Mouse (Mus musculus): Measurements from ENCODE around the gene Haus5.

The Haus5 gene

DNA sequence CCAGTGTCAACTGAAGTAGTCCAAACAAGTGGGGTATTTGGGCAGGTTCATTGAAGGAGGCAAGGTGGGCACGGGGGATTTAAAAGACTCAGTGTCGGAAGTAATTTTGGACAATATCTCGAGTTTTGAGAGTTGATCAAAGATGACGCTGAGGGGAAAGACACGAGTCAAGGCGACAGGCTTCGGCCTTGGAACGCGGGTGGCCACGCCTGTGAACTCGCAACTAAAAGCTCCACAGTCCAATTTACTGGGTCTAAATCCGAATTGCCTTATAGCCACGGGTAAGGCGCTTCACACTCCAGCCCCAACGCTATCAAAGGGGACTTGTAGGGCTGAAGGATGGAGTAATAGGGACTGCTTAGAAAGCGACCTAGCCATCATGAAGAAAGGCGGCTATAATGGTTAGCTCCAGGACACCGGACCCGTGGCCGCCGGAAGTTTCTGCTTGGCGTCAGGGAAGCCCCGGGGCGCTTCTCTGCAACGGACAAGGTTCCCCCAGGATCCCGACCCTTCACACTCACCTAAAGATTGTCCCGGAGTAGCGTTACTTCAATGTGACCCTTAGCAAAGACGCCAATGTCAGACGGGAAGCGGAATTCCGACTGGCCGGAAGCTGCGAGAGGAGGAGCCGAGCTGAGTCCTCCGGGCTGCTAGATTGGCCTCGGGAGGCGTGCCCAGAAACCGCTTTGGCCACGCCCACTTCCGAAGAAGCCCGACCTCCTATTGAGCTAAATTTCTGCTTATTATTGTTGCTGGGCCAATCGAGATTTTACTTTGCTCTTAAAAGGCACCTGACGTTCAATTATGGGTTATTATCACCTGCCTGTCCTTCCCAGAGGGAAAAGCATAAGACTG lies 39.0 kb downstream of the Haus5 start, which contains the start of gene Cox6b1:
Cox6b1 (minus strand) TSS at position 622 of the 855 bp plus-strand sequence.
- DNase-seq (ENCODE audit: low spot score in 2 of 2) = peak; percentile 72 to 86

DNA sequence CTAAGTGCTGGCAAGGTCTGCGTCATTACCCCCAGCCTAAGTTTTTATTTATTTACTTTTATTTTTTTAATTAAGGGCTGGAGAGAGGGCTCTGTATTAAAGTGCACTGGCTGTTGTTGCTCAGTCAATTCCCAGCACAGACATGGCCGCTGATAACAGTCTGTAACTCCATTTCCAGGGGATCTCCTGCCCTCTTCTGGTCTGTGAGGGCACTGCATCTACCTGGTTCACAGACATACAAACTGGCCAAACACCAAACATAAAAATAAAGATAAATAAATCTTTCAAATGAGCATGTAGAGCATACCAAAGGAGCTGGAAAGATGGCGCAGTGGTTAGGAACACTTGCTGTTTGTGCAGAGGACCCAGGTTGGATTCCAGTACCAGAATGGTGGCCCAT lies 45.6 kb downstream of the Haus5 start:
- DNase-seq (ENCODE audit: low spot score in 2 of 2) = no peak

DNA sequence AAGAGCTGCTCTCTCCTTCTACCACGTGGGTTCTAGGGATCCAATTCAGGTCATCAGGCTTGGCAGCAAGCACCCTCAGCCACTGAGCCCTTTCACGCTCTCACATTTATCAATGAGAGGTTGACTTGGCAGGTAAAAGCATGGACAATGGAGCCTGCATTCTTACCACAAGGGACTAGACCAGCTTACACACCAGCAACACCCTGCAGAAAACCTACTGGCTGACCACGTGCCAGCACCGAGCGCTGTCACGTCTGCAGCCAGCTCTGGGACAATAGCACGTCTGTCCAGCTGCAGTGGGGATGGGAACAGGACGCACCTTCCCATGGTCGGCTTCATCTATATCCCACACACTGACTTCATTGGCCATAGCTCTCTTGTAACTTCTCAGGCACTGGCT lies 46.1 kb downstream of the Haus5 start:
- no peak for DNase-seq (ENCODE audit: low spot score in 2 of 2)

DNA sequence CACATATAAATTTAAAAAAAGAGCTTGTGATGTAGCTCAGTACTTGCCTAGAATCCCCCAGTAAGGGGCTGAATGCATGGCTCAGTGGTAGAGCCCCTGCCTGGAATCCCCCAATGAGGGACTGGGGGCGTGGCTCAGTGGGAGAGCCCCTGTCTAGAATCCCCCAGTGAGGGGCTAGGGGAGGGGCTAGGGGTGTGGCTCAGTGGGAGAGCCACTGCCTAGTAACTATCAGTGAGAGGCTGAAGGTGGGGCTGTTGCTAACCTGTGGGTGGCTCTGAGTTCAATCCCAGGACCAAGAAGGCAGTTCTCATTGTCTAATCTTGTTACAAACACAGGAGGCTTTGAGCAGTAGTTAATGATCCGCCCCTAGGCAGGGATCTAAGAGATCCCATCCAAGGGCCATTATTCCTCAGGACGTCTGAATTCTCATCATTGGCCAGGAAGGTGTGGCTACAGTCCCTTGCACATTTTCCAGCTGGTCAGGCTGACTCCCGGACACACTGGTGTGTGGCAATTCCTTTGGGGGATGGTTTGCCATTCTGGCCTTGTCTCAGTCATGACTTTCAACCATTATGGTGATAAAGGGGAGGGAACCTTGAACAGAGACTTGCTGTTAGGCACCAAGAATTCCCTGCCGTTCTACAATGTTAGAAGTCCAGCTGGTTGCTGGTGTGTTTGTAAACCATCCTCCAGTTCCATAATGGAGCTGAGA lies 49.6 kb downstream of the Haus5 start:
- DNase-seq (ENCODE audit: low spot score in 2 of 2) = no peak

DNA sequence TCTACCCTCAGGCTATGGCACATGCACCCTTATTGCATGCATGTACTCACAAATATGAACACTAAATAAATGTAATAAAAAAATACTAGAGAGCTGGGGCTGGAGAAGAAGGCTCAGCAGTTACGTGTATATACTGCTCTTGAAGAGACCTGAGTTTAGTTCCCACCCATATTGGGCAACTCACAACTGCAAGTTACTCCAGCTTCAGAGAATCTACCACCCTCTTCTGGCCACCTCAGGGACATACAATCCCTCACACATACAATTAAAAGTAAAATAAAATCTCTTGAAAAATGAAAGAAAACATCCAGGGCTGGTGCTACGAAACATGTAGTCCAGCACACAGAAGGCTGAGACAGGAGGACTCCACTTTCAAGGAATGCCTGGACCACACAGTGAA lies 50.3 kb downstream of the Haus5 start:
- DNase-seq (ENCODE audit: low spot score in 2 of 2) = no peak

DNA sequence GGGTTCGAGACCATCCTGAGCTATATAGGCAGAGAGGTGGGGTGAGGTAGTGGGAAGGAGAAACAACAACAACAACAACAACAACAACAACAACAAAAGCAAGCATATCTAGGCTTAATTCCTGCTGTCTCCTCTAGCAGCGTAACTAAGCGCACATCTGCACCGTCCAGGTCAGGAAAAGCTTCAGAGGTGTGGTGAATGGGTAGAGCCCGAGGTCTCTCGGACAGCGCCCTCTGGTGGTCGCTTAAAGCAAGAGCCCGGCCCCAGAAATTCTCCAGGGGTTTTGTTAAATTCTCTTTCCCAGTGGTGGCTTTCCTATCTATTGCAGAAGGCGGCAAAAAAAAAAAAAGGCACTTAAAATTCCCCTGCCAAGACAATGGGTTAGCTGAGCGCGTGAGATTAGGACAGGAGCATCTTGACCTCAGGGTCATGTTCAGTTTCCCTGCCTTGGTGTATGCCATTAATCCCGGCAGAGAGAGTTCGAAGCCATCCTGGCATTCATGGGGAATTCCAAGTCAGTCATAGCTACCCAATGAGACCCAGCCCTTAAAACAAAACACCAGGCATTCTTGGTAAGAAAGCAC lies 51.2 kb downstream of the Haus5 start:
- peak; percentile 62 to 75 for DNase-seq (ENCODE audit: low spot score in 2 of 2)

DNA sequence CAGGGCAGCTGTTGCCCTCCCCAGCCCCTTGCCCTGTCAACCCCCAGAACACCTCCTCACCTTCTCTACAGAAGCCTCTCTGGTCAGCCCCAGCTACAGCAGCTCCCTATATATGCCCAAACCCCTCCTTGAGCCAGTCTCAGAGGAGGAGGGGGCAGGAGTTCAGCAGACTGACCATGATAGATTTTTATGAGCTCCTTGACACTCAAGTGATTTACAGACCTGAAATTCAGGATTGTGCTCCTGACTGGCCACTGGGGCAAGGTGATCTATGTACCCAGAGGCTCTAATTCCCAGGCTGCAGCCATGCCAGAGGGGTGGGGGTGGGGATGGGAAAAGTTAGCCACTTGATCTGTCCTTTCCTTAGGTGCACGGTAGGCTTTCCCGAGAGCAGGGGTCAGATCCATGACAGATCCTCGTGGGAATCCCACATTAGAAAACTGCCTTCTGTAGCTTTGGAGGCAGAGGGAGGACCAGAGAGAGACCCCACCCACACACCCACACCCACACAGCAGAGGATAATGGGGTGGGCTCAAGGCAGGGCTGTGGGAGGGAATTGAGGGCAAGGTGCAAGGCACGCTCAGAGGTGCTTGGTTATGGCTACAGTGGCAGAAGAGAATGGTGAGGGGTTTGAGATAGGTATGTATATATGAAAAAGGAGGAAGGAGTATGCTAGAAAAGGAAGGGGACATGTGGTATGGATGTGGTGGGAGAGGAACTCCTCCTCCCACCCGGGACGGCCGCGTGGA lies 52.0 kb downstream of the Haus5 start, which contains the start of gene Upk1a:
Upk1a (minus strand) TSS at position 194 of the 749 bp plus-strand sequence.
- DNase-seq (ENCODE audit: low spot score in 2 of 2) = peak; percentile 58 to 70

DNA sequence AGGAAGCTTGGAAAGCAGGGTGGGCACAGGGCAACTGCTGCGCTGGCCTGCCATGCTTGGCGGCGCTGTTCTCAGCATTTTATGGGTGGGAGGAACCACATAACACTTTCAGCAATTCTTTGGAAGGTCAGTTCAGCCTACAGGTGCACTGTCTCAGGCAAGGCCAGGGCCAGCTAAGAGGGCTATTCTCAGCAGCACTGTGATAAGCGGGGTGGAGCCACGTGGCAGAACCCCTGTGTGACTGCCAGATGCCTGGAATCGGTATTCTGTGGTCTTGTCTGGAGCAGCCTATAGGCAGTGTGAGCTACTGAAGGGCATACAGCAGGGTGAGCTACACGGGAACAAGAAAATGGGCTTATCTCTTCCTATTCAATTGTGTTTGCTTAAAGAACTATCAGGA lies 54.8 kb downstream of the Haus5 start:
- DNase-seq (ENCODE audit: low spot score in 2 of 2) = no peak

DNA sequence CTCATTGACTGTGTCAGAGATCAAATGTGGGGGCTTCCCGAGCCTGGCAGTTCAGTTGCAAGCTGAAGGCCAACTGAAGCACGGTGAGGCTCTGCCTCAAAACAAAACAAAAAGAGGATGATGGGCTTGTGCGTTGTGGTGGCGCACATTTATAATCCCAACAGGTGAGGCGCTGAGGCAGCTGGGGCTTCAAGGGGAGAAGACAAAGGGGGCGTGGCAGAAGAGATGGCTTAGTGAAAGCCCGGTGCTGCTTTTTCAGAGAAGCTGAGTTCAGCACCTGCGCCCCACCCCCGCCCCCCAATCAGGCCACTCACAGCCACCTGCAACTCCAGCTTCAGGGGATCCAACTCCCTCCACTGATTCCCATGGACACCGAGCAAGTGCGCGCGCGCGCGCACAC lies 56.3 kb downstream of the Haus5 start:
- no peak for DNase-seq (ENCODE audit: low spot score in 2 of 2)

DNA sequence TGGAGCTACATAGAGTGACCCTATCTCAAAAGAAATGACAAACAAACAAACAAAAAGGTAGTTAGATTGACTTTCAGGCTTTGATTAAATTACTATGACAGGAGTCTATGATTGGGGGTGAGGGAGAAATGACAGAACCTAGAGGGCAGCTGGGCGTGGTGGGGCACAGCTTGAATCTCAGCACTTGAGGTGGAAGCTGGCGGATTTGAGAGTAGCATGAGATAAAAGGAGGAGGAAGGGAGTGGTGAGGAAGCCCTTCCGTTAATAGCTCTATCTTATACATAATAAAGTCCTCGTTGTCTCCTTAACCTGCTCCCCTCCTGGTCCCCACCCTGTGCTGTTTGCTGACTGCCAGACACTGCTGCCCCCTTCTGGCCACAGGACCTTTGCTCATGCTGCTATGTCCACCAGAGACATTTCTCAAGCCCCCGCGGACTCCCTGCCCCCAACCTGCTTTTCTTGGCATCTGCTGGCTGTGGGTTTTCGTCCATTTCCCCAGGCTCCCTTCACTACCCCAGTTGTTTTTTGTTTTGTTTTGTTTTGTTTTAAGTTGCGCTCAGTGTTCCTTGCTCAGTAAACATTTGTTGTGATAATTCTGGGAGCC lies 57.0 kb downstream of the Haus5 start:
- peak in 1 of 2 experiments; percentile 60 for DNase-seq (ENCODE audit: low spot score in 2 of 2)

DNA sequence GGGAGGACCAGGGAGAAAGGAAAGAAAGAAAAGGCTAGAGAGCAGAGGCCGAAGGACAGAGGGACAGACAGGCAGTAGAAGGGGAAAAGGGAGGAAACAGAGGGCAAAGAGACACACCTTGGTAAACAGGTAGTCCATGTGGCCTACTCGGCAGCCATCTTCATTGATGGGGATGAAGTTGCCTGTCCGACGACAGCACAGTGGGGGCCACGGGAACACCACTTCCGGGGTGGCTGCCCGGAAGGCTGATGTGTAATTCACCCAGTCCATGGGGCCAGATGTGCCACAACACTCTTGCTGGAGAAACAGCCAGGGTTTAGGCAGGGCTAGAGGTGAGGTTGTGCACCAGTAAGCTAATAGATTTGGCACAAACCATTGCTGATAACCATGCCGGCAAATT lies 59.9 kb downstream of the Haus5 start:
- no peak for DNase-seq (ENCODE audit: low spot score in 2 of 2)

DNA sequence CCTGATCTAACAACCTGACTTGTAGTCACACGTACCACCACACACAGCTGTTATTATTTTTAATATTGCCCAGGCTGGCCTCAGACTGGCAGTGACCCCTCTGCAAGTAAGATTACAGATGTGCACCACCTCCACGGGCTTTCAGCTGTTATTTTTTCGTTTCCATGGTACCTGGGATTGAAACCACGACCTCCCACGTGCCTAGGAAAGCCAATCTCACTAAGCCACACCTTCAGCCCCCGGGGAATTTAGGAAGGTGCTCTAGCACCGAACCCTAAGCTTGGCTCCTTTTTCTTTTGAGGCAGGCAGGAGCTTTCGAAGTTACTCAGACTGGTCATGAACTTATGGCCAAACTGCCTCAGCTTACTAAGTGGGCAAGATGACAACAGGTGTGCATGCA lies 60.4 kb downstream of the Haus5 start:
- no peak for DNase-seq (ENCODE audit: low spot score in 2 of 2)

Data from urinary bladder, postnatal 36 days (tissue).